Mouse (Mus musculus) urinary bladder, adult 2 months (tissue): ENCODE results near the gene Prr5. TPM values are rescaled to one million over a fixed set of nuclear protein-coding genes. Genes with fewer than 3 reads are reported as not detected.

Source experiments
- DNase-seq: peaks from one replicate; pipeline ENCODE4 v3.0.0; 2022; ENCODE audit warnings: low spot score
- polyA plus RNA-seq: library from polyadenylated mRNA; depleted of rRNA; stranded (reverse); fragments of >200 nt; gene quantifications from 2 replicates; pipeline ENCODE4 v1.2.3, GENCODE M21; 2012

Gene Prr5
- polyA plus RNA-seq, 1 experiment: 9.4 TPM

DNA sequence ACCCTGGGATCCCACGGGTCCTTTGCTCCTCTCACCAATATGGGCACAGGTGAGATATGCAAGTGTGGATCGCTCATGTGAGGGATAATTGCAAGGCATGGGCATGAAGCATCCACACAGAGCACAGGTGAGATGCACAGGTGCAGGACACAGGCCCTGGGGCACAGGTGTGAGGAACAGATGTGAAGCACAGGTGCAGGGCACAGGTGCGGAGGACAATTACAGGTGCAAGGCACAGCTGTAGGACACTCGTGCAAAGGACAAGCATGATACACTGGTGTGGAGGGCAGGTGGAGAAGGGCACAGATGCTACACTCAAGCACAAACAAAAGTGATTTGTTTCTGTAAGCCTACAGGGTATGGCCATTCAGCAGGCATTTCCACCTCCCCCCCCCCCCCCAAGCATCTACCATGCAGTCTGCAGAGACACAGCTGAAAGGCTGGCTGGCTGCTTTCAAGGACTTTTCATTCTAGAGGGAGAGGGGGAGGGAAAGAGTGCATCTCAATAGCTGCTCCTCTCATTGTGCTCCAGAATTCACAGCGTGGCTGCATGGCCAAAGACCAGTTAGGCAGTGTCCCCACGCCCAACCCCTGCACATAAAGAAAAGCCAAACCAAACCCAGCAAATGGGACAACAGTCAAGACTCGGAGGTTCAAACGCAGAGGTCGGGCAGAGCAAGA, 11.9 kb upstream of the Prr5 start:
- DNase-seq: peak; percentile 13

DNA sequence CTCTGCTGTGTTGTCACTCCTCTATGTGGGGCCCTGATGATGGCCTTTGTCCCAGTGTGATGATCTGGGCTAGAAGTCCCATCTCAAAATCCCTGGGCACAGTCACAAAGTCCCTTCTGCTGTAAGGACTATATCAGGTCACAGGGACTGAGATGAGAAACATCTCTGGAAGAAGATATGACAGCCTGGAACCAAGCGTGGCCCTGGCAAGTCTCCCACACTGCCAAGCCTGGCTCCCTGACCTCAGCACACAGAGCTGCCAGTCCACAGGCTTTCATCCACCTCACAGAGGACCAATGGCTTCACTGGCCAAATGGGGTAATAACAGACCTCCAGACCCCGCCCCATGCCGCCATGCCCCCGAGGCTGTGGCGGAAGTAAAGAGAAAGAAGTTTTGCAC, 10.8 kb upstream of the Prr5 start:
- no peak for DNase-seq

DNA sequence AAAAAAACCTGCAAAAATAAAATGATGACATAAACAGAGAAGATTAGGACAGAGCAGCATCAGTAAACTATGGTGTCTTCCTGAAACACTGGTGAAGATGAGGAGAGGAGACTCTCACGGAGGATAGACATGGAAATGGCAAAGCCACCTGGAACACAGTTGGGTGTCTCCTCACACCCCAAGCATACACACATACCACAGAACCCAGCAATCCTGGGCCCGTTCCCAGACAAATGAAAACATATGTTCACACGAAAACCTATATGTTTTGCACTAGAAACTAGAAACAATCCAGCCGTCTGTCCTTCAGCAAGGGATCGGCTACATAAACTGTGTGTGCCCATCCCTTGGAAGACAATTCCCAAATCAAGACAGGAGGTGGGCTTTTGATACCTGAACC, 9.6 kb upstream of the Prr5 start:
- DNase-seq: no peak

DNA sequence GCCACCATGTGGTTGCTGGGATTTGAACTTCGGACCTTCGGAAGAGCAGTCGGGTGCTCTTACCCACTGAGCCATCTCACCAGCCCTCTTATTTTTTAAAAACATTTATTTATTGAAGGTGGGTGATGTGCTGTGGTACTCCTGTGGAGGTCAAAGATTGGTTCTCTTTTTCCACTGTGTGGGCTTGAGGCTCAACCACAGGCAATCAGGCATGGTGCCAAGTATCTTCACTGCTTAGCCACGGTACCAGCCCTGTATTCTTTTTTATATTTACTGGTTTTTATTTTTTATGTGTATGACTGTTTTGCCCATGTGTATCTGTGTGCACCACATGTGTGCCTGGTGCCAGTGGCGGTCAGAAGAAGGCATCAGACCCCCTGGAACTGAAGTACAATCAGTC, 8.1 kb upstream of the Prr5 start:
- no peak for DNase-seq

DNA sequence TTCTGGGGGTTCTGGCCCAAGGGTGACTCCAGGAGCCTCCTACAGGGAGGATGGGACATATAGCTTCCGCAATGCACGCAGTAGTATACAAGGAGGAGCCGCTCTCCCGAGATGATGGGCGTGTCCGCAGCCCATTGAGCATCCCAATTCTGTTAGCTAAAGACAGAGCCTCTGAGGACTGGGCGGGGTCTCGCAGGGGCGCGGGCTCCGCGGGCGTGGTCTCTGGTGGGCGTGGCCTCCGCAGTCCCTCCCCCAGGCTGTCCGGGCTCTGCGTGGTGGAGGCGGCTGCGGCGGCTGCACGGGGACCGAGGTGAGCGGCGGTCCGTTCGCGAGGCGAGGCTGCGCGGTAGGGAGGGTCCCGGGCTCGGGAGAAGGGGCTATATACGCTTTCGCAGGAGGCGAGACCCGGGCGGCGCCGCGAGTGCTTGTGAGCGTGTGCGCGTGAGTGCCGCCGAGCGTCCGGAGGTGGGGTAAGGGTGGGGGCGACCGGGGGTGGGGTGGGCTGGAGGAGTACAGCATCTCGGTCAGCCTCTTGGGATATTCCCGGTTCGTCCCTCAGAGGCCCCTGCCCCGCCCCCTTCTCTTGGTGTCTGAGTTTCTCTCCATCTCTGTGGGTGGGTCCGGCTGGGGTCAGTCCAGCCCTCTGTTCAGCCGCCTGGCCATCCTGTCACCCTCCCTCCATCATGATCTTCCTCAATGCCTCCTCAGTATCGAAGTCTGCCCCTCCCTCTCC, 6.3 kb upstream of the Prr5 start:
- no peak for DNase-seq

DNA sequence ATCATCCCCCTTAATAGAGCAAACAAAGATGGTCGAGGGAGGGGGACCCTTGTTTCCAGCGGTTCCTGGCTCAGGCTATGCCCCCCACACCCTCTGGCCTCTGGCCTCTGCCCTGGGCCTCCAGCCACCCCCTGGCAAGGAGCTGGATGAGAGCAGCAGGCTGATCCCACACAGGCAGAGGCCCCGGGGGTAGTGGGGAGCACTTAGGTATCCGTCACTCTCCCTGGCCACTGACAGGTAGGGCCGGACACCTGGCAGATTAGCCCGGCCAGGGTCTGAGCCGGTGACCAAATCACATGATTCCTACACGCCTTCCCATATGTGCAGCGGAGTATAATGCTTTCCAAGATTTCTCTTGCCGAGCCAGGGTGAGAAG, 5.7 kb upstream of the Prr5 start:
- no peak for DNase-seq

DNA sequence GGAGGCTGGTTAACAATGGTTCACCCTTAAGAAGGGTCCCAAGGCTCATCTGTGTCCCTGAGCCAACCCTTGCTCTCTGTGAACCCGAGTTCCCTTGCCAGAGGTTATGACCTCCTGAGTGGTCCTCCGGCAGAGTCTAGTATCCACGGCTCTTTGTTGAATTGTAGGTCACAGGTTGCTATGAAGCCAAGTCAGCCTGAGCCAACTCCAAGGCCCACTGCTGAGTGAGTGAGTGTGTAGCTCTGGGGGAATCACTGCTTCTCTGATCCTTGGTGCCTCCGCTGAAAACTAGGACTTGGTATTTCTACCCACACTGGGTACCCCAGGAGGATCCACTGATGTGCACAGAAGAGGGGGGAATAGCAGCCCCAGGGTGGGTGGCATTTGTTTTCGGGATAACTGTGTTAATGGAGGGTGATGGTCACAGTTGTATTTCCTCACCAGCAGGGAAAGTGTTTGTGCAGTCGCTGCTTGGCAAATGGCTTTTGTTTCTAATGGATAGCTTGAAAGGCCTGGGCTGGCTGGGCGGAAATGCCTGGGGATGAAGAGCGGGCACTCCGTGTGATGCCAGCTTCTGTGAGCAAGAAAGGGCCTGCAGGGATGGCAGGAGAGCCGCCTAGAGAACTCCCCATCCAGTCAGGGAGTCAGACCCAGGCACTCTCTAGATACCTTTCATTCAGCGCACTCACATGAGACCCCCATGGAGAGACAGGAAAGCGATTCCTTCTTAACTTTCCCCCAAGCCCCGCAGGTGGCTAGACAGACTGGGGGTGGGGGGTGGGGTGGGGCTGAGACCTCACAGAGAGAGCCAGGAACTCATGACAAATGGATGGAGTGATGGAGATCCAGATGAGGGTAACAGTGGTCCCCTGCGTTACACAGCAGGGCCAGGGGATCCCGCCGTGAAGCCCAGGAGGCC, 4.6 kb upstream of the Prr5 start:
- DNase-seq: no peak

DNA sequence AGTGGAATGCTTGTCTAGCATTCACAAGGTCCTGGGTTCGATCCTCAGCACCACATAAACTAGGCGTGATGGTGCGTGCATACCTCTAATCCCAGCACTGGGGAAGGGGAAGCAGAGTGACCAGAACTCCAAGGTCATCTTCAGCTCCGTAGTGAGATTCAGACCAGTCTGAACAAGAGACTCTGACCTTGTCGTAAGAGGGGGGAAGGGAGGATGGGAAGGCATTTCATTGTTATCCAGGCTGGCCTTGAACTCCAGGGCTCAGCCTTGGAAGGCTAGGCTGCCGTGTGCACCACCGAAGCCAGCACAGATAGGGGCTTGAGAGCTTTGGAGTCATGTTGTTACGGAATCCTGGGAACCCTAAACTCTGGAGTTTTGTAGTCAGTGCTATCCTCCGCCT, 3.8 kb upstream of the Prr5 start:
- no peak for DNase-seq

DNA sequence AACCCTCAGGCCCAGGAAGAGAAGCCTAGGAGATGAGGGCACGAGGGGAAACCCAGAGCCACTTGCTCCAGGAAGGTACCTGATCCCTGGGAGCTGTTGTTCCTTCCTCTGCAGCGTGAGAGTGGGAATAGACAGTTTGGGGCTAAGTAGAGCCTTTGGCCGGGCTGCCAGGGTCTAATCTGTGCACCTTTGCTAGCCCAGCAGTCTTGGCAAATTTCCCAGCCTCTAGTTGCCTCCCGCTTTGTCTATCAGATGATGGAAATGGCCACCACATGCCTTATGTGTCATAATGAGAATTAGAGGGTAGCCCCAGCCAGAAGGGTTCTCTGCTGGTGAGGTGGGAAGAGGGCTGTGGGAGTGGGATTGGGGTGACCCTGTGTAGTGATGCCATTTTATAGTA, 3.4 kb upstream of the Prr5 start:
- no peak for DNase-seq

DNA sequence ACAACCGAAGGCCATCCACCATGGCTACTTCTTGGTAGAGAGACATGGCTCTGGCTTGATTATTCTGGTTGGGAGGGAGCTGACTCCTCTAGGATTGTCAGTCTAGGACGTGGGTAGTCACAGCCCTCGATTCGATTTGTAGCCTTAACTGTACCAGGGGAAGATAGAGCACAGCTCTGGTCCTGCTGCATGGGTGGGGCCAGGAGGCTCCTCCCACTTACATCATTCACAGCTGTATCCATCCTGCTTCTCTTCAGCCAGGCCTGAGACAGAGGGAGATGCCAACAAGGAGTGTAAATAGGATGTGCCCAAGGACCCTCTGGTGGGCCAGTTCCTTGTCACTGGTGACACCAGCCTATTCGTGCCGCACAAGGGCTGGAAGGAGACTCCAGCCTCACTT, 1.8 kb upstream of the Prr5 start:
- no peak for DNase-seq

DNA sequence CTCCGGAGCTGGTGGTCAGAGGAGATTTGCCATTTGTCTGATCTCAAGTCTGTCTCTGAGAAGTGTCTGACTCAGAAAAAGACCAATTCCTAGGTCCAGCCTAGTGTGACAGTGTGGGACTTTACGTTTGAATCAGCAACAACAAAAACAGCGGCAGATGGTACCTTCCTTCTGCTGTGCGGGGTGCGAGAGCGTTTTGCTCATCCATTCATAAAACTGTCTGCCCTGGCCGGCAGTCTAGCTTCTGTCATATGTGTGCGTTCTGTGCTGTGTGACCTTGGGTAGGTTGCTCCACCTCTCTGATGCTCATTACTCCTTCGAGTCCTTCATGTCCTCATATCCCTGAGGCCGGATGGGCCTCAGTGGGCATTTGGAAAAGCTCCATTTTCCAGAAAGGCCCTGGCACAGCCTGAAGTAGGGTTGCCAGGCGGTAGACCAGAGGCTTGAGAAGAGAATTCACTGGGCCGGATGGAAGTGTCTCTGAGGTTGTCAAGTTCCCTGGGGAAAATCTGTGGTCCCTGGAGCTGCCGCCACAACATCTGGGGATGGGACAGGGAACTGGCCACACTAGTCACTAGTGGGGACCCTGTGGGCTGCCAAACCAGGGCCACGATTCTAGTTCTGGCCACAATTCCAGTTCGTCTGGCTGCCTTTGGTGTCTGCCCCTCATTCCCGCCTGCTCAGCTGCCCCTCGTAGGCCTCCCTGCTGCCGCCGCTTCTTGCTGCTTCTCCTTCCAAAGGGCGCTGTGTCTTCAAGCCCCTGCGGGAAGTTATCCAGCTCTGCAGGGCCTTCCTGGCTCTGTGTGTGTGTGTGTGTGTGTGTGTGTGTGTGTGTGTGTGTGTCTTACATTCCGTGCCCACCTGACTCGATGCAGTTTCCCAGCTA, 594 bp downstream of the Prr5 start:
- no peak for DNase-seq

DNA sequence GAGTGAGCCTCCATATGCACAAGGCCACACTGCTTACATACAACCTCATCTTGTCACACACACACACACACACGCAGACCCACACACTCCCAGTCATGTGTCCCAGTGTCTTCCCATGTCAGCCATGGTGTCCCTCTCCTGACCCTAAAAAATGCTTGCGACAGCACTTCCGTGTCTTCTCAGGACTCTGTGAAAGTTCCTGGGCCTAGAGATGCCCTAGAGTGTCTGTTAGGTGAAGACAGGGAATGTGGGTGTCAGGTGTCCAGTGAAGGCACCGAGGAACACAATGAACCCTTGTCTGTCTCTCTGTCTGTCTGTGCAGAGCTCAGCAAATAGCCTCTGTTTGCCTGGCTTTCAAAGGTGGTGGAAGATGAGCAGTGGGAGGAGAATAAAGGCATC, 1.2 kb downstream of the Prr5 start:
- no peak for DNase-seq

DNA sequence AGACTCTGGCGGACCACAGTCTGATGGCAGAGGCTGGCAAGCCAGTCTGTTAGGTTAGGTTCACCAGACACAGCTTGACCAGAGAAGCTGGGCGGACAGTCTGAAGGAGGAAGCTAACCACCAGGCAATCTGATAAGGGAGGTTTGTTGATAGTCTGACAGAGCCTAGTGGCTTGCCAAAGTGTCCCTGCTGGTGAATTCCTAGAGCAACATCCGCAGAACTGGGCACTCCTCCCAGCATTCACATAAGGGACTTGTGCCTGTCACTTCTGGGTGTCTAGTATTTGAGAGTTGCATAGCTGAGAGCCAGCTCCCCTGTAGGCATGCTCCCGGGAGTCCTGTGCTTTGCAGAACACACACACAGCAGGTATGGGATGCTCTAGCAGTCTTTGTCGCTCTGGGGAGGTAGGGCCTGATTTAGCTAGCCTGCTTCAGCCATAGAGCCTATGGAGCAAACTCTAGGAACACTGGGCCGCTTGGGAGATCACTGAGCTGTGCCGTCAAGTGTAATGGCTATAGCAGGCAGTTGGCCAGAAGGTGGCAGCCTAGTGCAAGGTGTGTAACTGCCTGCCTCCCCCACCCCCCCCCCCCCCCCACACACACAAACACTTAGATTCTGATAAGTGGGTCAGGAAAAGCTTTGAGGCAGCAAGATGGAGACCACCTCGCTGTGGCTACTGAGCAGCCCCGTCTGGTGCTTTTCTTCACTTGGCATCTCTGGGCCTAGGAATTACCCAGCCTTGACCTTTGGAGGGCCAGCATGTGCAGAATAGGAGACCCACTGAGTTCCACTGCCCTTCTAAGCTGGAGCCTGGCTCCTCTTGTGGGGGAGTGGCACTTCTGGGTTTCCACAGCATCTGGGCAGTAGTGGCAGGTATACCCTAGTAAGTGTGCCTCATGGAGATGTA, 2.2 kb downstream of the Prr5 start:
- no peak for DNase-seq

DNA sequence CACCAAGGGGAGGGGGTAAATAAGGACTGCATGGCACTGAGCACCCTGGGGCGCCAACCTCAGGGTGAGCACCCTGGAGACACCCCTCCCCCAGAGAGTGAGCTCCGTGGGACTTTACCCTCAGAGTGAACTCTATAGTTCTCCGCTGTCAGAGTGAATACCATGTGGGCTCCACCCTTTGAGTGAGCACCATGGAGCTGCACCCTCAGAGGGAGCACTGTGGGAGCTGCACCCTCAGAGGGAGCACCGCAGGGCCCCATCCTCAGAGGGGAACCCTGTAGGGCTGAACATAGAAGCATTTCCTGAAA, 2.8 kb downstream of the Prr5 start:
- no peak for DNase-seq

DNA sequence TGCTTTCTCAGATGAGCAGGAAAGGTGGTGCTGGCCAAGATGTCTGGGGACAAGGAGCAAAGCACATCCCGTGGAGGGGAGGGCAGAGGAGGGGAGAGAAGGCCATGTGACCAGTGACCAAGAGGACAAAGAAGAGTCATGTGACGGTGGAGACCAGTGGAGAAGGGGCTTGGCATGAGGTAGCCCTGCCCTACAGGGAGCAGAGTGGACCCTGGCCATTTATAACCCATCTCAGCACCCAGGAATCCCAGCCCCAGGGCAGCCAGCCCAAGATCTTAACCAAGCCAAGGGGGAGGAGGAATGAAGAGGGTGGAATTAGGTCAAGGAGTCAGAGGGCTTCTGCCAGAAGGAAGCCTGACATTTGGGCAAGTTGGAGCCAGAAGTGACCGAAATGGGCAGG, 3.2 kb downstream of the Prr5 start:
- no peak for DNase-seq

DNA sequence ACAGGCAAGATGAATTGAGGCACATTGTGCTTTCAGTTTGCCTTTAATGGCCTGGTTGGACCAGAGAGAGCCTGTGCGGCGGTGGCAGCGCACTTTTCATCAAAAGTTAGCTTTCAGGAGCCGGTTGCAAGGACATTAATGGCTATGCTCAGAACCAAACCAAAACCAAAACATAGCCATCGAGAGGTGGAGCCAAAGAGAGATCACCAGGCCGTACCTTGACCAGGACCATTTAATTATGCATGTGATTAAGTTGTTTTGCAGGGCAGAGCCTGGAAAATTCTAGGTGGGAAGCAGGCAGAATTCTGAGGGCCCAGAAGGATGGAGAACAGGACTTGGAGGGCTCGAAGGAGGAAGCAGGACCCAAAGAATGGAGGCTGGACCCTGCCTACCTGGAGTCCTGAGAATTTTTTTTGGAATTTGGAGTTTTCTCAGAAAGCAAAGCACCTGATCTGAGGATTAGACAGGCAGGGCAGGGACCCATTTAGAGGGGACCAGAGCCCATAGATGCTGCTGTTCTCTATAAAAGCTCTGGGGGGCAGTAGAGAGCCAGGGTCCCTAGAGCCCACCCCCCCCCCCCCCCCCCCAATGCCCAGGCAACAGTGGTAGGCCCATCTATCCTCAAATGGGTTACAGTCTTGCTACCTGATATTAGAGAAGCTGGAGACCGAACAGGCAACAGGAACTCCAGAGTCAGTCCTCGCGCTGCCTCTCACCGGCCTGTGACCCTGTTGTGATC, 5.1 kb downstream of the Prr5 start:
- no peak for DNase-seq

DNA sequence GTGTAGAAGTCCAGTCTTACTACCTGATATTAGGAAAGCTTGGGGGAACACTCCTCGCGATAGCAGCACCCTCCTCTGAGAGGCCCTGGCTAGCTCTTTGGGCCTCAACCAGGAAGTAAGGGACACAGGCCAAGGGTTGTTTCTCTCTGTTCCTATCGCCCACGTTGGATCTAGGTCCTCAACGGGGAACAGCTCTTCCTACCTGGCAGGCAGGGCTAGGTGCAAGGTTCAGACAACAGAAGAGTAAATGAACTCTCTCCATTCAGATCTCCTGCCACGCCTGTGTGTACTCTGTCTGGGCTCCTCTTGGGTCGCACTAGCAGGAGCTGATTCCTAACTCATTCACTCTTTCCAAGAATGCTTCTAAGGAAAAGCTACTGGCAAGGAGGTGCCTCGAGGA, 5.9 kb downstream of the Prr5 start:
- no peak for DNase-seq

DNA sequence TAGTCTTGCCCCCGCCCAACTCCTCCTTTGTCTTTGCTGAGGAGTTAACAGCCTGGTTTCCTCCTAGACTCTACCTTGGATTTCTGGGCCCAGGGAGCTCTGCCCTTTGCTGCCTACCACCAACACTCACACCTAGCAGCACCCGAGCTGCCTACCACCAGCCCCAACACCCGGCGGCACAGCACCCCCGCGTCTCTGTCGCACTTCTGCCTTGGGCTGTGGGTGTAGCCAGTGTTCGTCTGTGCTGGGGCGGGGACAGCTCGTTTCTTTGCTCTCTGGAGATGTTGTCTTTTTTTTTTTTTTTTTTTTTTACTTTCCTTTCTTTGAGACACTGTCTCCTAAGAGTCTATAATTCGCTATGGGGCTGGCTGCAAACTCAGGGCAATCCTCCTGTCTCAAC, 8.5 kb downstream of the Prr5 start:
- no peak for DNase-seq

DNA sequence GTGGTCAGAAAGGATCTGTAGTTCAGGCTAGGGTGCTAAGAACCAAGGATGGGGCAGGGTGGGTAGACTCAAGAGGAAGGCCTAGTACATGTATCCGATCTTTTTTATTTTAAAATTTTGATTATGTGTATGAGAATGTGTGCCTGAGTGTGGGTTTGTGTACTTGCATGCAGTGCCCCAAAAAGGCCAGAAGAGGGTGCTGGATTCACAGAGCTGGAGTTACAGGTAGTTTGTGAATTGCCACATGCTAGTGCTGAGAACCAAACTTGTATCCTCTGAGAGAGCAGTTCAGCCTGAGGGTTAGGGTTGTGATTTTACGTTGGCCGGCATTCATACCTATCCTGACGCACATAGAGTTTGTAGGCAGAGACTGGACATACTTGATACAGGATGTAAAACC, 9.7 kb downstream of the Prr5 start:
- no peak for DNase-seq

DNA sequence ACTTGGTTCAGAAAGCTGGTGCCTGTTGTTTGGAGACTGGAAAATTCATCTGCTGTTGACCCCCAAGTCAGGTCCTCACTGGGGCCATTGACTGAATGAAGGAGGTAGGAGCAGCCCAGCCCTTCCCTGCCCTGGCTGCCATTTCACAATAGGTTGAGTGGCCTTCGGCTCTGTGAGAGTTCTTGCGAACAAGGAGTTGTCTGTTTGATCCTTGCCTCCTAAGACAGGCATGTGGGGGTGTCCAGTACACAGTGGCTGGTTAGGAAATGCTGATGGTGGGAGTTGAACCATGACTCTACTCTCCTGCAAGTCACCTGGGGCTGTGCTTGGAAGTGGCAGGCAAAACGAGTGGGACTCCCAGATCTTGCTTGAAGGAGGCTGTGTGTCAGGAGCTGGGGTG, 10.4 kb downstream of the Prr5 start:
- no peak for DNase-seq
